Mouse (Mus musculus) ES-E14 (cell line): ENCODE measurements at regions not wholly inside any gene's neighbourhood (a gene's known extent, or its start where the extent isn't known, plus 50 kb on each side); places are given as distances from the start of the nearest gene placed in this dataset.

ENCODE experiments used
- CHD2 ChIP-seq: IDR thresholded peaks from 2 replicates; pipeline ENCODE4 v1.6.1; 2014; ENCODE audit warnings: mild to moderate bottlenecking, low read depth, low read length, inconsistent platforms
- HCFC1 ChIP-seq: IDR thresholded peaks from 2 replicates; pipeline ENCODE4 v1.6.1; 2012; ENCODE audit warnings: low read length, inconsistent platforms, borderline replicate concordance; ENCODE audit not compliant: insufficient read depth
- MAFK ChIP-seq: IDR thresholded peaks from 2 replicates; pipeline ENCODE4 v1.6.1; 2014; ENCODE audit warnings: mild to moderate bottlenecking, low read depth, low read length, inconsistent platforms; ENCODE audit not compliant: insufficient read depth
- ZC3H11A ChIP-seq: IDR thresholded peaks from 2 replicates; pipeline ENCODE4 v1.6.1; 2012; ENCODE audit warnings: low read depth, mild to moderate bottlenecking, inconsistent platforms, low read length, borderline replicate concordance

DNA sequence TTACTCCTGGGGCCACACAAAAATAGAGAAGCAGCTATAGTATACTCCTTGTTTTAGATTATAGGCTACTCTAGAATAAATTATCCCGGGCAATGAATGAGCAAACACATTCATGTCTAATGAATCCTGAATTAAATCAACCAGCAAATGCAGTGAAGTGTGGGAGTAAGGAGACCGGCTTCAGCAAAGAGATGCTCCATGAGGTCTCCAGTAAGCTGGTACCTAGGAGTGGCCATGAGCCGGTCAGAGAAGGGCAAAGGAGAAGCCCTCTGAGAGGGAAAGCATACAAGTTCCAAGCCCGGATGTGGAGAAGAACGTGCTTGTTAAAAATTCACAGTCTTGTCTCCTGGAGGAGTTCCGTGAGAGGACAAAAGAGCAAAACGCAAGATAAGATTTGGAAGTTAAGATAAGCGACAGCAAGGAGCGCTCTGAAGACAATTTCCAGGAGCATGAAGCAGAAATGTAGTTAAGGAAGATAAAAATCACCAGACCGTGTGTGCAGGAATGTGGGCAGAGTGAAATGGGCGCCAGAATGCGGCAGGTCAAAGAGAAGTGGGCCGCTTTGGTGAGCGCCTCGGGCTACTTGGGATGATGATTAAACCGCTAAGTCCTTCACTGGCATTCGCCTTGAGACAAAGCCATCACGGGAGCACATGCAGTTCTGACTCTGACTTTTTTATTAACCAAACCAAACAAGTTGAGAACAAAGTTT, 123.2 kb downstream of the Mfap3l start:
- no peak for TF ChIP-seq MAFK
- TF ChIP-seq CHD2 = no peak
- TF ChIP-seq HCFC1 = no peak
- TF ChIP-seq ZC3H11A = no peak
